Mouse (Mus musculus) CH12.LX (cell line): ENCODE data around the gene Dtl. TPM values are rescaled to one million over a fixed set of nuclear protein-coding genes. Genes with fewer than 3 reads are reported as not detected.

ENCODE experiments used
- DNase-seq: peaks from one replicate; pipeline ENCODE4 v3.0.0-alpha.2; 2013; ENCODE audit errors: extremely low read depth
- H3K27ac ChIP-seq: 2 replicates; pipeline ENCODE4 v1.5.1; 2012; ENCODE audit warnings: low read depth, mild to moderate bottlenecking, control low read depth, moderate library complexity; ENCODE audit not compliant: insufficient read depth
- H3K27me3 ChIP-seq: replicated peaks from 2 replicates; pipeline ENCODE3; 2012; ENCODE audit warnings: inconsistent platforms
- H3K36me3 ChIP-seq, 2 experiments: replicated peaks in 1 of 2; 2 replicates each; pipeline versions ENCODE3 to v1.6.1; 2012; ENCODE audit warnings: inconsistent platforms in 1 of 2, low read length in 1 of 2, mild to moderate bottlenecking in 1 of 2, mixed read lengths in 1 of 2, moderate library complexity in 1 of 2; ENCODE audit not compliant: control insufficient read depth in 1 of 2, insufficient read depth in 1 of 2
- H3K4me1 ChIP-seq, 2 experiments: 2 replicates each; pipeline ENCODE4 v1.6.1; 2012; ENCODE audit warnings: inconsistent platforms in 1 of 2, moderate library complexity in 1 of 2; ENCODE audit not compliant: insufficient read depth in 2 of 2, control insufficient read depth in 1 of 2
- H3K4me2 ChIP-seq: 2 replicates; pipeline ENCODE4 v1.6.1; 2012; ENCODE audit warnings: low read depth, mild to moderate bottlenecking, control low read depth; ENCODE audit not compliant: poor library complexity, insufficient read depth, severe bottlenecking
- H3K4me3 ChIP-seq, 3 experiments: fragments of 150-350 bp in 1 of 3; sonication (generic) in 1 of 3; replicated peaks in 1 of 3; 2 replicates each; pipeline versions ENCODE3 to v1.5.1; 2011 to 2012; ENCODE audit warnings: low read depth in 2 of 3, low read length in 2 of 3, mild to moderate bottlenecking in 2 of 3, moderate library complexity in 2 of 3, control low read depth in 1 of 3, improper control_type of control experiment in 1 of 3, inconsistent platforms in 1 of 3, mixed read lengths in 1 of 3; ENCODE audit not compliant: poor library complexity in 1 of 3
- H3K79me2 ChIP-seq: replicated peaks from 2 replicates; pipeline ENCODE4 v1.6.1; 2012; ENCODE audit warnings: mild to moderate bottlenecking, moderate library complexity; ENCODE audit not compliant: control insufficient read depth, poor library complexity, insufficient read depth, severe bottlenecking; ENCODE audit errors: extremely low read depth
- H3K9ac ChIP-seq: 2 replicates; pipeline ENCODE4 v1.6.1; 2012; ENCODE audit warnings: low read depth, mild to moderate bottlenecking, control low read depth, moderate library complexity; ENCODE audit not compliant: insufficient read depth
- H3K9me3 ChIP-seq: replicated peaks from 2 replicates; pipeline ENCODE3; 2012; ENCODE audit warnings: low read length, inconsistent platforms, mixed read lengths
- CHD1 ChIP-seq: IDR thresholded peaks from 2 replicates; pipeline ENCODE4 v1.6.1; 2012; ENCODE audit warnings: low read depth, low read length, improper control_type of control experiment, inconsistent platforms
- CTCF ChIP-seq, 2 experiments: IDR thresholded peaks in 1 of 2; conservative IDR thresholded peaks in 1 of 2; 2 replicates each; pipeline ENCODE4 v1.5.1; 2011 to 2012; ENCODE audit warnings: low read depth in 2 of 2, low read length in 2 of 2, improper control_type of control experiment in 1 of 2, inconsistent platforms in 1 of 2, mild to moderate bottlenecking in 1 of 2, moderate library complexity in 1 of 2
- HCFC1 ChIP-seq: IDR thresholded peaks from 2 replicates; pipeline ENCODE4 v1.6.1; 2012; ENCODE audit warnings: low read depth, mild to moderate bottlenecking, inconsistent platforms, low read length, improper control_type of control experiment
- JUND ChIP-seq: conservative IDR thresholded peaks from 2 replicates; pipeline ENCODE4 v1.6.1; 2011; ENCODE audit warnings: low read depth, low read length, improper control_type of control experiment
- MAFK ChIP-seq: IDR thresholded peaks from 2 replicates; pipeline ENCODE4 v1.6.1; 2011; ENCODE audit warnings: low read length, improper control_type of control experiment; ENCODE audit not compliant: insufficient replicate concordance
- MAX ChIP-seq: IDR thresholded peaks from 2 replicates; pipeline ENCODE4 v1.6.1; 2011; ENCODE audit warnings: low read length, improper control_type of control experiment
- MAZ ChIP-seq: IDR thresholded peaks from 2 replicates; pipeline ENCODE4 v1.6.1; 2012; ENCODE audit warnings: low read depth, mild to moderate bottlenecking, inconsistent platforms, low read length, improper control_type of control experiment, moderate library complexity
- NELFE ChIP-seq: IDR thresholded peaks from 2 replicates; pipeline ENCODE4 v1.6.1; 2011; ENCODE audit warnings: low read depth, low read length, improper control_type of control experiment
- NRF1 ChIP-seq: IDR thresholded peaks from 2 replicates; pipeline ENCODE4 v1.6.1; 2014; ENCODE audit warnings: low read depth, mild to moderate bottlenecking, inconsistent platforms, low read length, improper control_type of control experiment, moderate library complexity
- POLR2A ChIP-seq: IDR thresholded peaks from 2 replicates; pipeline ENCODE4 v1.6.1; 2011; ENCODE audit warnings: low read depth, mild to moderate bottlenecking, improper control_type of control experiment, low read length
- RAD21 ChIP-seq: IDR thresholded peaks from 2 replicates; pipeline ENCODE4 v1.6.1; 2011; ENCODE audit warnings: low read depth, mild to moderate bottlenecking, low read length, improper control_type of control experiment, moderate library complexity
- SMC3 ChIP-seq: IDR thresholded peaks from 2 replicates; pipeline ENCODE4 v1.6.1; 2011; ENCODE audit warnings: low read depth, low read length, improper control_type of control experiment
- TBP ChIP-seq: conservative IDR thresholded peaks from 2 replicates; pipeline ENCODE4 v1.6.1; 2011; ENCODE audit warnings: low read depth, low read length, improper control_type of control experiment
- UBTF ChIP-seq: IDR thresholded peaks from 2 replicates; pipeline ENCODE4 v1.6.1; 2012; ENCODE audit warnings: low read depth, mild to moderate bottlenecking, inconsistent platforms, low read length, improper control_type of control experiment, moderate library complexity
- USF2 ChIP-seq: conservative IDR thresholded peaks from 2 replicates; pipeline ENCODE4 v1.6.1; 2011; ENCODE audit warnings: low read depth, low read length, improper control_type of control experiment
- dilution Hi-C: fragments of 300-500 bp; cut with MboI; formaldehyde crosslinking; loops from 2 replicates; pipeline ENCODE4 v1.14.3; 2020; ENCODE audit warnings: low sequenced_read_pairs; ENCODE audit not compliant: extremely low pct_unique_long_range_greater_than_20kb, extremely low pct_ligation_motif_present
- in situ Hi-C: fragments of 300-500 bp; cut with MboI; formaldehyde crosslinking; loops from 3 replicates; pipeline ENCODE4 v1.14.3; 2019; ENCODE audit warnings: low sequenced_read_pairs, low pct_ligation_motif_present, low pct_unique_long_range_greater_than_20kb, mixed read lengths
- polyA plus RNA-seq: library from polyadenylated mRNA; unstranded; fragments of >175 nt; gene quantifications from 2 replicates; pipeline ENCODE4 v1.2.1, GENCODE M21; 2012; ENCODE audit warnings: low read depth; ENCODE audit not compliant: insufficient read length
- total RNA-seq, 2 experiments: library from RNA; depleted of rRNA; stranded (reverse); fragments of 300-350 nt in 1 of 2; fragments of >200 nt in 1 of 2; gene quantifications; 2 replicates each; pipeline ENCODE4 v1.2.3; 2012 to 2014

Gene Dtl
- total and polyA plus RNA-seq, 3 experiments: 31.8 to 65.2 (median 37.9) TPM

DNA sequence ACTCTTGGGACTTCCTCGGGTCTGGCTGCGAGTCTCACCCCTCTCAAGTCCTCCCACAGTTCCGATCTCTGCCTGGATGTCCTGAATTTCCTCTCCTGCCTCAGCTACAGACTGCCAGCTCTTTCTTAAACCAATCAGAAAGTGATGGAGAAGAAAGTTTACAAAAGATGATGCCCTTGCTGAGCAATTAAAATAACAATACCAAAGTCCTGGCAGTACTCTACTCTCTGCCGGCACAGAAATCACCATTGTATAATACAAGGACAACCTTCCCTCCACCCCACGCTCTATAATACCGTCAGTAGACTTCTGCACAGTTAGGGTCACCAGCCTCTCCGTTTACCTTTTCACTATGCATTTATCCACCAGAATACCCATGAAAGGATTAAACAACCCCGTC is 40.9 kb upstream of the Dtl start:
- no peak overlapping the region for H3K9ac ChIP-seq
- H3K4me3 ChIP-seq: no peak overlapping the region
- H3K9me3 ChIP-seq: no peaks in the 10 kb centered on the region
- H3K79me2 ChIP-seq: no peaks in the 10 kb centered on the region
- peaks cover 73 to 94% of the 10 kb centered on the region in 2 experiments for H3K36me3 ChIP-seq
- no peak overlapping the region for H3K27ac ChIP-seq
- no peak for DNase-seq
- dilution Hi-C loops: no loop called here
- no peak overlapping the region for H3K4me2 ChIP-seq
- in situ Hi-C loops: loop anchor here (25.0 kb wide), 1 partner anchor 96 kb away; the partner anchor contains the start of gene Lpgat1
- no peaks in the 10 kb centered on the region for H3K27me3 ChIP-seq
- TF ChIP-seq MAX (no peak), SMC3 (no peak), HCFC1 (no peak), JUND (no peak), MAFK (no peak), CHD1 (no peak), UBTF (no peak), TBP (no peak), NELFE (no peak), MAZ (no peak), RAD21 (no peak), NRF1 (no peak), POLR2A (no peak)
- H3K4me1 ChIP-seq: peaks cover 0 to 5% of the 10 kb centered on the region in 2 experiments; a peak in 1 of 4 replicates

DNA sequence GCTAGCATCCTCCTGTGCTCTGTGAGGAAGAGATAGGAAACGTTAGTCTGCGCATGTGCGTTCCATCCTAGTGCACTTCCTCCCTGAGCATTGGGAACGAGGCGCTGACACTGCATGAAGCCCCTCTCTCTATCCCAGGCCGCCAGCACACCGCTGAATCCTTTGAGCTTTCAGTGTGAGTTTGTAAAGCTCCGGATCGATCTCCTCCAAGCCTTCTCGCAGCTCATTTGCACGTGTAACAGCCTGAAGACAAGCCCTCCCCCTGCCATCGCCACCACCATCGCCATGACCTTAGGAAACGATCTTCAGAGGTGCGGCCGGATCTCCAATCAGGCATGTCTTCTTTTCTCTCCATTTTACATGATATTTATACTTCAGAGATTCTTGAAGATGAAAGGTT is 37.5 kb upstream of the Dtl start:
- Histone ChIP-seq H3K4me3 (no peak overlapping the region), H3K27ac (no peak overlapping the region), H3K4me1 (peaks cover 8 to 13% of the 10 kb centered on the region in 2 experiments), H3K9me3 (no peaks in the 10 kb centered on the region), H3K79me2 (no peaks in the 10 kb centered on the region), H3K27me3 (no peaks in the 10 kb centered on the region), H3K9ac (no peak overlapping the region), H3K36me3 (peaks cover 75 to 93% of the 10 kb centered on the region in 2 experiments), H3K4me2 (no peak overlapping the region)
- no peak for TF ChIP-seq TBP
- no peak for TF ChIP-seq USF2
- TF ChIP-seq CTCF (conservative IDR thresholded peaks at IDR 0.05 in 1 of 2, IDR thresholded peaks at IDR 0.05 in 1 of 2; ENCODE audit: low read depth in 2 of 2, low read length in 2 of 2): no peak
- no peak for TF ChIP-seq NELFE
- dilution Hi-C loops: no loop called here
- in situ Hi-C loops: loop anchor here (25.0 kb wide), 1 partner anchor 99 kb away; the partner anchor contains the start of gene Lpgat1
- no peak for DNase-seq
